Mouse (Mus musculus) retina, embryonic 14.5 days (tissue): Measurements from ENCODE around the gene Akp3.
A peak's percentile ranks its signal among the peaks of the same experiment; 100 is the strongest.

Experiments
- DNase-seq: peaks from one replicate; pipeline ENCODE4 v3.0.0-alpha.2; 2015; ENCODE audit warnings: low spot score

The Akp3 gene

GRCm38 (mm10) chr1:87124673-87125072, at the start of gene Akp3:
Gene Akp3 (plus strand): TSS chr1:87124973.
- DNase-seq = no peak

- DNase-seq = no peak
Observed at GRCm38 (mm10) chr1:87086196-87086595, 38.6 kb upstream of the Akp3 start.

- DNase-seq = no peak
Observed at GRCm38 (mm10) chr1:87086964-87087363, 37.8 kb upstream of the Akp3 start.

- no peak for DNase-seq
Observed at GRCm38 (mm10) chr1:87089251-87089650, 35.5 kb upstream of the Akp3 start.

- DNase-seq = no peak
Observed at GRCm38 (mm10) chr1:87089828-87090227, 34.9 kb upstream of the Akp3 start, which contains the start of gene Alppl2. Gene Alppl2 (minus strand): TSS chr1:87089928.

- DNase-seq = peak; percentile 20
Observed at GRCm38 (mm10) chr1:87095642-87096041, 29.1 kb upstream of the Akp3 start.

- DNase-seq = peak; percentile 82
Observed at GRCm38 (mm10) chr1:87098358-87098975, 26.3 kb upstream of the Akp3 start.

GRCm38 (mm10) chr1:87101411-87101810, 23.4 kb upstream of the Akp3 start, which contains the start of gene Alpi:
Gene Alpi (minus strand): TSS chr1:87101606.
- no peak for DNase-seq

GRCm38 (mm10) chr1:87102114-87102513, 22.7 kb upstream of the Akp3 start:
- no peak for DNase-seq

- DNase-seq = no peak
Observed at GRCm38 (mm10) chr1:87103936-87104335, 20.8 kb upstream of the Akp3 start.

- no peak for DNase-seq
Observed at GRCm38 (mm10) chr1:87106536-87106935, 18.2 kb upstream of the Akp3 start.

GRCm38 (mm10) chr1:87108564-87108963, 16.2 kb upstream of the Akp3 start:
- no peak for DNase-seq

- DNase-seq = peak; percentile 66
Observed at GRCm38 (mm10) chr1:87111719-87112354, 12.9 kb upstream of the Akp3 start.

- no peak for DNase-seq
Observed at GRCm38 (mm10) chr1:87114784-87115183, 10.0 kb upstream of the Akp3 start.

GRCm38 (mm10) chr1:87127206-87128030, 2.6 kb downstream of the Akp3 start:
- DNase-seq = no peak

GRCm38 (mm10) chr1:87131803-87132202, 7.0 kb downstream of the Akp3 start:
- DNase-seq = no peak

- no peak for DNase-seq
Observed at GRCm38 (mm10) chr1:87141550-87141949, 16.8 kb downstream of the Akp3 start.

- peak; percentile 43 for DNase-seq
Observed at GRCm38 (mm10) chr1:87142456-87142855, 17.7 kb downstream of the Akp3 start.

GRCm38 (mm10) chr1:87143141-87143540, 18.4 kb downstream of the Akp3 start:
- DNase-seq = no peak

GRCm38 (mm10) chr1:87149422-87149821, 24.6 kb downstream of the Akp3 start:
- peak; percentile 35 for DNase-seq

GRCm38 (mm10) chr1:87151286-87151685, 26.5 kb downstream of the Akp3 start:
- DNase-seq = no peak

GRCm38 (mm10) chr1:87153776-87154500, 29.2 kb downstream of the Akp3 start:
- peak; percentile 40 for DNase-seq
